Mouse (Mus musculus): ENCODE results near the gene 4933406M09Rik.

The 4933406M09Rik gene

GRCm38 (mm10) chr1:134385666-134386065 lies at the start of gene 4933406M09Rik:
4933406M09Rik (plus strand) TSS chr1:134385940.
- DNase-seq (ENCODE audit: low spot score in 2 of 2), result no peak

DNA sequence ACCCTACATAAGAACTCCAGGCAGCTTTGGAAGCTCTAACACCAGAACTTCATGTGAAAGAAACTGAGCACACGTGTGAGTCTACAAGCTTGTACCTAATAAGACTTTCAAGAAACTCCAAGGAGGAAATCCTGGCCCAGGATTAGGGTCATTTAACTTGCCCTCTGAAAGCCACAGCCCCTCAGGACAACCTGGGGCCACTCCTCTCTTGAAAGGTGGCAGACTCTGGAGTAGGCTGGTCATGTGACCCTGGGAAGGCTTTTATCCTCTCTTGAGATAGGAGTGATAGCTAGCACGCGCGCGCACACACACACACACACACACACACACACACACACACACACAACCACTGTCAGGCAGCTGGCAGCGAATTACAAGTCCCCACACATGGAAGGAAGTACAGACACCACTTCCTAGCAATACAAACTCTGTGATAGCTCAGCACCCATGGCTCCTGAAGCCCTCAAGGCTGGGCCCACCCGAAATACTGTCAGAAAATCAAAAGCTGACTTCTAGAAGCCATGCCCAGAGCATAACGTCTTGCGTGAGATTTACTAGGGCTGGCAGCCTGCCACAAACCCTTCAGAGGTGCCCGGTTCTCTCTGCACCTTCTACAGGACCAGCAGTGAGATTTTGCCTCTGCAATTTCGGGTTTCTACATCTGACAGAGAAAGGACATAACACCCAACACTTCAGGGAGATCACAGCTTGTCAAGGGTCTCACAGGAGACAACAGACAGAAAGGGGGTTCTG lies 48.6 kb upstream of the 4933406M09Rik start:
- peak in 1 of 2 experiments; percentile 9 for DNase-seq (ENCODE audit: low spot score in 2 of 2)

DNA sequence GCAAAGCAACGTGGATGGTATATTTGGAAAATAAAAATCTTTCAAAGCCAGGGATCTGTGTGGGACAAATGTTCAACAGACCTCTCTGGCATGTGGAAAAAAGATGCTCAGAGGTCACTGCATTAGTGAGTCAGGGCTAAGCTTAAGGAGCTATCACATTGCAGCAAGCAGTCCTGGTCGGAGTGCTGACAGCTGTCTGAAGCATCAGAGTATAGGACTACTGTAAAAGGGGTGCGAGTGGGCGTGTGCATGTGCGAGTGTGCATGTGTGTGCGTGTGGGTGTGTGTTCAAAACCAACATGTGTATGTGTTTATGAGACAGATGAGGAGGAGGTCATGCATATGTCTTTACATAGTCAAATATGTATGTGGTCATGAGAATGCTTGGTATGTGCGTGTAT lies 46.6 kb upstream of the 4933406M09Rik start:
- peak in 1 of 2 experiments; percentile 5 for DNase-seq (ENCODE audit: low spot score in 2 of 2)

- peak in 1 of 2 experiments; percentile 7 for DNase-seq (ENCODE audit: low spot score in 2 of 2)
These were observed 45.8 kb upstream of the 4933406M09Rik start for GRCm38 (mm10) chr1:134339757-134340619.

- DNase-seq (ENCODE audit: low spot score in 2 of 2), result peak in 1 of 2 experiments; percentile 10
These were observed 44.0 kb upstream of the 4933406M09Rik start for GRCm38 (mm10) chr1:134341641-134342277.

DNA sequence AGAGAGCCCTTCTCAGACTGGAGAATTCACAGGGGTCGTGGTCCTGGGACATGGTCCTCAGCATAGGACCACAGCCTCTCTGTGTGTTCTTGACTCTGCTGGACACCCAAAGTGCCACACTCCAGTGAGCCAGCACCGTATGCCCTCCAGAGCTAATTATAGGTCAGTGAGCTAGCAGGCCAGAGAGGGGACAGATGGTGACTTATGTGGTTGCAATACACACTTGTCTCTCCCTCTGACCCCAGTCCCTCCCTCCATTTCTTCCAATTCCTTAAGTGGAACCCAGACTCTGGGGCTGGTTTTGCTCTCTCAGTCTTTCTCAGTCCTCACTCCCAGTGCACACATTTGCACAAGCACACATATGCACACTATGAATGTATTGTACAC lies 43.5 kb upstream of the 4933406M09Rik start:
- DNase-seq (ENCODE audit: low spot score in 2 of 2), result peak in 1 of 2 experiments; percentile 9

GRCm38 (mm10) chr1:134342781-134343310 lies 42.9 kb upstream of the 4933406M09Rik start:
- DNase-seq (ENCODE audit: low spot score in 2 of 2), result peak in 1 of 2 experiments; percentile 10

DNA sequence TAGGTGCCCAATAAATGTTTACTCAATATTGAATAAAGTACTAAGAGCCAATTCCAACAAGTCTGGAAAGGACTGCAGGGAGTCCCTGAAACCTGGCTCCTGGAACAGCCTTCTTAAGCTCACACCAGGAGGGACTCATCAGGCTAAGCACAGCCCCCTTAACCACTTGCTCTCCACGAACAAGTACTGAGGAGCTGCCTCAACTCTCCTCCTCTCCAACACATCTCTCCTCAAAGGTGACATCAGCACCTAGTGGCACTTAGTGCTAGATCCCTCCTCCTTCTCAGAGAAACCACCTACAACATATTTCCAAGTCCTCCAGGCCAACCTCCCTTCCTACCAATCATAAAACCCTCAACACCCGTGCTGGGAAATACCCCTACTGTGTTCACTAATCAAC lies 42.2 kb upstream of the 4933406M09Rik start:
- DNase-seq (ENCODE audit: low spot score in 2 of 2), result peak in 1 of 2 experiments; percentile 5

DNA sequence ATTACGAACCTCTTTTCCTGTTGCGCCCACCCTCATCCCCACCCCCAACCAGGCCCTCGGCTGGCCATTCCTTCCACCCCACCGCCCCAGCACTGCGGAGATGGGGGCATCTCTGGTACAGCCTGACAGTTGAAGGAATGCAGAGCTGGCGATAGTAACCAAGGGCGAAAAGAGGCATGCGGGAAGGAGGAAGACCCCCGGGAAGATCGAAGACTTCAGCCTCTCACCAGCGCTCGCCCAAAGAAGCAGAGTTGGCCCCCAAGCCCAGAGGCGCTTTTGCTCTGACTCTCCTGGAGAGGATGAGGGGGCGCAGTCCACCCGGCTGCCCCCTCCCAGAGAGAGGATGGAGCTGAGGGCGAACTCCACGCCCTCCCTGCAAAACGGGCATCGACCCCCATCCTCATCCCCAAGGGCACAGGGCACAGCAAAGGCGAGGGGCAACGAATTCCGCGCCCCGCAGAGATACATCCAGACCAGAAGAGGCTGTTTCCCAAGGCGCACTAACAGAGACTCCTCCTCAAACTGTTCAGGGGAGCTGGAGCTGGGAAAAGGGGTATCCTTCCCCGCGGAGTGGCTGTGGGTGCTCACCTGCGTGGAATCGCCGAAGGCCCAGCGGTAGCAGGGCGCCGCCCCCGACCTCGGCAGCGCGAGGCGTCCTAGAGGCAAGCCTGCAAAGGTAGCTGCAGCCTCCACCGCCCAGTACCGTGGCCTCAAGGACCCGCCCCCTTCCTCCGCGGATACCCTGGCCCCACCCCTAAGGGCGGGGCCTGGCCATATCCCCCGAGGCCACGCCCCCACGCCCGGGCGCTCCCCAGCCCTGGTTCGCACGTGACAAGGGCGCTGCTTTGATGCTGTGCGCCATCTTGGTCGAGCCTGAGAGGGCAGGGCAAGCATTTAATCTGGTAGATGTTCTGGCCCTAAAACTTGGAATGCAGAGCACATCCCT lies 41.5 kb upstream of the 4933406M09Rik start:
- peak; percentile 61 to 89 for DNase-seq (ENCODE audit: low spot score in 2 of 2)

GRCm38 (mm10) chr1:134345075-134345474 lies 40.7 kb upstream of the 4933406M09Rik start:
- DNase-seq (ENCODE audit: low spot score in 2 of 2), result no peak

DNA sequence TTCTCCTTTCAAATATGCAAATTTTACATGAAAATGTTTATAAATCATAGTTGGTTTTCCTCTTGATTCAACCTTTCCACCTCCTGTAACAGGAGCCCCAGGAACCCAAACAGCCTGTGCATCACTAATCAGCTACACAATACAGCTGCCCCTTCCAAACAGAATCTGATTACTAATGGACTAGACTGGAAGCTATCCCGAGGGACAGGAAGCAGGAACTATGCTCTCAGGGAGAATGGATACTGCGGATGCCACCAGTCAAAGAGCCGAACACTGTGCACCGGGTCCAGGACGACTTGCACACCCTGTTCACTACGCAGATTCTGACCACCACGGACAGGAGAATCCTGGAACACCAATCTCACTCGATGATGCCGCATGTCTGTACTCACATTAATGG lies 37.9 kb upstream of the 4933406M09Rik start:
- DNase-seq (ENCODE audit: low spot score in 2 of 2), result no peak

- no peak for DNase-seq (ENCODE audit: low spot score in 2 of 2)
These were observed 32.4 kb upstream of the 4933406M09Rik start for GRCm38 (mm10) chr1:134353326-134353725.

DNA sequence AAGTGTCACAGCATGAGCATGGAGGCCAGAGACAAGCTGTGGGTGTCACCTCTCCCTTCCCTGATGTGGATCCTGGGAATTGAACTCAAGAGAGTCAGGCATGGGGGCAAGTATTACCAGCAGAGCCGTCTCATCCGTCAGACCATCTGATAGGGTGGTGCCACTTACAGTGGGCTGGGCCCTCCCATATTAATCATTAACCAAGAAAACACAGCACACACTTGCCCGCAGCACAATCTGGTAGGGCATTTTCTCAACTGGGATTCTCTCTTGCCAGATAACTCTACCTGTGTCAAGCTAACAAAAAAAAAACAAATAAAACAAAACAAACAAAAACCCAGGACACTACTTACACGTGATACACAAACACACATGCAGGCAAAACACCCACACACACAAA lies 28.3 kb upstream of the 4933406M09Rik start:
- no peak for DNase-seq (ENCODE audit: low spot score in 2 of 2)

DNA sequence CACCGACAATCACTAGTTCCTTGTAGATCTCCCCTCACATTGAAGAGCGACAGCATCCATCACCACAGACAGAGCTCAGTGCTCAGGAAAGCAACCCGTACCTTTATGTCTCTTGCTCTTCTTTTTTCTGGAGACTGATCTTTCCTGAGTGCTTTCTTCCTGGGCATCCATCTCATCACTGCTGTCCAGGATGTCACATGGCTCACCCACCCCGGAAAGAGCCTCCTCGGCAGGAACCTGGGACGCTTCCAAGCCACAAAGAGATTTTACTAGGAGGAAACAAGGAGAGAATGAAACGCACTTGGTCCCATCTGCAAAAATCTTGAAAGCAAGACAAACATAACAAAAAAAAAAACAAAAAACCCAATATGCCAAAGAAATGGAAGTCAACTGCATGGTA lies 25.1 kb upstream of the 4933406M09Rik start:
- DNase-seq (ENCODE audit: low spot score in 2 of 2), result no peak

GRCm38 (mm10) chr1:134361195-134361856 lies 24.4 kb upstream of the 4933406M09Rik start:
- DNase-seq (ENCODE audit: low spot score in 2 of 2), result no peak

- peak; percentile 97 to 98 for DNase-seq (ENCODE audit: low spot score in 2 of 2)
These were observed 23.9 kb upstream of the 4933406M09Rik start, which contains the start of gene Tmem183a for GRCm38 (mm10) chr1:134361857-134362212. Tmem183a (minus strand) TSS chr1:134361979.

DNA sequence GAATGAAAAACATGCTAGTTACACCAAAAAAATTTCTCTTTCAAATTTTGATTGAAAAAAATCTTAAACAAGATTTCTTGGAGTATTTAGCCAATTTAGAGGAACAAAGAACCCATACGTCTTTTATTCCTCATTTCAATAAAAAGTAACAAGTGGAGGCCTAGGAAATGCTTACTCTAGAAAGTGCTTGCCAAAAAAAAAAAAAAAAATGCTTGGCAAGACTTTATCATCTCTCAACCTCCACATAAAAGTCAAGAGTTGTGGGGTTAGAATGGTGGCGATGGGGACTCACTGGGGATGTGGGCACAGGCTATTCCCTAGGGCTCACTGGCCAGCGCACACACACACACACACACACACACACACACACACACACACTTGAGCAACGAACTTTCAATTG lies 22.5 kb upstream of the 4933406M09Rik start:
- DNase-seq (ENCODE audit: low spot score in 2 of 2), result no peak

GRCm38 (mm10) chr1:134365491-134365890 lies 20.2 kb upstream of the 4933406M09Rik start:
- DNase-seq (ENCODE audit: low spot score in 2 of 2), result no peak

GRCm38 (mm10) chr1:134368777-134369337 lies 16.9 kb upstream of the 4933406M09Rik start:
- DNase-seq (ENCODE audit: low spot score in 2 of 2), result peak; percentile 50 to 84

DNA sequence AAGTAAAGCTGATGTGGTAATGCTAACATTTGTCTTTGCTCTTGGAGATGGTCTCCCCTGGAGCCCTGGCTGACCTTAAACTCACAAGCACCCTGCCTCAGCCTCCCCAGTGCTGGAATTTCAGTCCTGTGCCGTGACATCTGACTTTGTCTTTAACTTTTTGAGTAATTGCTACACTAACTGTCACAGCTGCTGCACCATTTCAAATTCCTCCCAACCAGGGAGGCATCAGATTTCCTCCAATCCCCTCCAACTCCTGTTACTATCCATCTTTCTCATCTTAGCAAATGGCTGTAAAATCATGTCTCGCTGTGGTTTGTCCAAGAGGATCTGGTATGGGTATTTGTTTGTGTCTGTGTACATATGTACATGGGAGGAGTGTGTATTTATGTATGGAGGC lies 11.6 kb upstream of the 4933406M09Rik start:
- no peak for DNase-seq (ENCODE audit: low spot score in 2 of 2)
